Mouse (Mus musculus): ENCODE measurements around the gene Myo15b. TPM values are rescaled to one million over a fixed set of nuclear protein-coding genes. Genes with fewer than 3 reads are reported as not detected.

The Myo15b gene
- polyA plus RNA-seq, 1 experiment from 2014 or later, result 0.18 TPM

DNA sequence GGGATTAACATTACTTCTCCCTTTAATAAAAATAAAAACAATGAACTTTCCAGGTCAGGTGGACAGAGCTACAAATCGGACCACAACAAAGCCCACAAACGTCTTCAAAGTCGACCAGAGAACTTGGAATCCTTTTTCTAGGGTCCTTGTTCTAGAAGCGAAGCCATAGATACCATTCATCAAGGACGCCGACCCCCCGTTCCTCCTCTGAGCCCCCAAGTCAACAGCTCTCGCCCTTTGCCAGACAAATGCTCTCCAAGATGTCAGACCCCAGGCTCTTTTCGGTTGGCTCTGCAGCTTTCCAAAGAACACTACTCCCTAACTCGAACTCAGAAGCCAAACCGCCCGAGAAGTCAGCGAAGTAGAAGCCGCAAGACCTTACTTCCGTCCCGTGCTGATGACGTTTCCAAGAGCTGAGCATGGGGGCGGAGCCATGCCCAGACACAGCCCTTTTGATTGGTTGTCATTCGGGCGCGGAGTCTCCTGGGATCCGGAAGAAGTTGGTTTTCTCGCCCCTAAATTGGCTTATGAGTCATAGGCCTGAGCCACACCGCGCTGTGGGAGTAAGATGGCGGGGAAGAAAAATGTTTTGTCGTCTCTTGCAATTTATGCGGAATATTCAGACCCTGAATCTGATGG, 75.0 kb downstream of the Myo15b start, which contains the start of the genes Sap30bp and Recql5:
Gene Sap30bp (plus strand): TSS at position 175 of the 639 bp plus-strand sequence.
Gene Recql5 (minus strand): TSS at position 370 of the 639 bp plus-strand sequence.
- Histone ChIP-seq H3K4me3 (peak within 1 kb of the TSS; percentile 94), H3K4me2 (replicated peaks) (peak within 1 kb of the TSS; percentile 86), H3K36me3 (peaks cover 18% of the 10 kb centered on the region), H3K27me3 (no peaks in the 10 kb centered on the region), H3K9me3 (no peaks in the 10 kb centered on the region), H3K9ac (peak within 1 kb of the TSS; percentile 89), H3K27ac (no peak within 1 kb of the TSS), H3K4me1 (peaks cover 20% of the 10 kb centered on the region)
- 1% methylated on average over 28 of the region's 28 CpGs for WGBS
- ATAC-seq (ENCODE audit: insufficient number of reproducible peaks, insufficient read depth, low FRiP score, low TSS enrichment), result peak; percentile 97

DNA sequence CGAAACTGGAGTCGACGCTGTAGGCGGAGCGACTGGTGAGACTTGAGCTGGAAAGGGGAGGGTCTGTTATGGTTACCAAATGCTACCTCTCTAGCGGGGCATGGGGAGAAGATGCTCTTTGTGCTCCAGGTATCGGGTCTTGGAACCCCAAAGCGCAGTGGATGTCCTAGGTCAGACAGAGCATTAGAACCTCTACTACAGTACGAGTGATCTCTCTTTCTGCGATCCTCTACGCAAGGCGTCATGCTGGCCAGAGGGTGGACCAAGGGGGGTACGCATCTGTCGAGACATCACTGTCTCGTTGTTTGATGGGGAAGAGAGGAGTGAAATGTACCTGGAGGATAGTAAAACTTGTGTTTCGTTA, 75.5 kb downstream of the Myo15b start:
- H3K27ac ChIP-seq, result no peak overlapping the region
- peaks cover 17% of the 10 kb centered on the region for H3K36me3 ChIP-seq
- ATAC-seq (ENCODE audit: insufficient number of reproducible peaks, insufficient read depth, low FRiP score, low TSS enrichment), result peak; percentile 36; the same call in 1 of the 2 replicates
- peaks cover 20% of the 10 kb centered on the region for H3K4me1 ChIP-seq
- peak overlapping the region; percentile 89 for H3K9ac ChIP-seq
- no peaks in the 10 kb centered on the region for H3K9me3 ChIP-seq
- H3K4me3 ChIP-seq, result peak overlapping the region; percentile 94
- peak overlapping the region; percentile 86 for H3K4me2 ChIP-seq (replicated peaks)
- no peaks in the 10 kb centered on the region for H3K27me3 ChIP-seq
- 1% methylated on average over 16 of the region's 16 CpGs for WGBS

DNA sequence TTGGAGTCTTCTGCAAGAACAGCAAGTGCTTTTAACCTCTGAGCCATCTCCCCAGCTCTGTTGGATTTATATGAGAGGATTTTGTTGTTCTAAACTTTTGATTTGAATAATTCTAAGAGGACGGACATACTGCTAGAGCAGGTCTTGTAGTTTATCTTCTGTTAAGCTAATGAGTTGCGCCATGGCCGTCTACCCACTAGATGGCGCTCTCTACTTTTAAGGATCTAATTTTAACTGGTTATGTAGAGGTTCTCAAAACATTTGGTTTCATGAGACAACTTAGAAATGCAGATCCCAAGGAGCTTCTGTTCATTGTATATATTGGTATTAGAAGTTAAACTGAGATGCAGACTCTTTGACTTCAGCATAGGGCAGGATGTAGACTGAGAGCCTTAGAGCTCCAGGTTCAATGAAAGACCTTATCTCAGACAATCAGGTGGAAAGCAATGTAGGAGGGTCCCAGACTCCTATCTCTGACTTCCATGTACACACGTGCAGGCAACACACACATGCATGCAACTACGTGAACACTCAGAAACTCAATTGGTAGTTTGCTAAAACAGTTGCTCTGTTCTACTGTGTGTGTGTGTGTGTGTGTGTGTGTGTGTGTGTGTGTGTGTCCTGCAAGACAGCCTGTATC, 81.6 kb downstream of the Myo15b start:
- H3K4me2 ChIP-seq (replicated peaks), result no peak overlapping the region
- H3K36me3 ChIP-seq, result peaks cover 68% of the 10 kb centered on the region
- H3K27me3 ChIP-seq, result no peaks in the 10 kb centered on the region
- no peak overlapping the region for H3K27ac ChIP-seq
- peaks cover 1% of the 10 kb centered on the region for H3K4me1 ChIP-seq
- 44% methylated on average over 6 of the region's 6 CpGs for WGBS
- no peaks in the 10 kb centered on the region for H3K9me3 ChIP-seq
- H3K9ac ChIP-seq, result no peak overlapping the region
- ATAC-seq (ENCODE audit: insufficient number of reproducible peaks, insufficient read depth, low FRiP score, low TSS enrichment), result no peak
- no peak overlapping the region for H3K4me3 ChIP-seq

DNA sequence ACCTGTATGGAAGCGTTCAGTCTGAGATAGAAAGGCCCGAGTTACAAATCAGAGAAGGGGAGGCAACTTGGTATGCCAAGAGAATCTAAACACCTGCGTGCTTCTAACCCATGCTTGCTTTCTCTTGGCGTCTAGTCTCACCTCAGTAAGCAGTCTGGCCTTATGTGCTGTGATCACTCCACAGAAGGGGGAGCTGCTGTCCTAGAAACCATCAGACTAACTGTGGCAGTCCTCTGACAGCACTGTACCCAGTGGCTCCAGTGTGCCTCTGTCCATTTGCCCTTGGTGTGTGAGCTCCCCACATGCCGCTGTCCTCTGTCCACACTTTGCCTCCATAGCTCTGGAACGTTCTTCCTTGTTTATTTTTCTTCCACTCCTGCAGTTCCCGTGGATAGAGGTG, 83.8 kb downstream of the Myo15b start:
- Histone ChIP-seq H3K27me3 (no peaks in the 10 kb centered on the region), H3K9me3 (no peaks in the 10 kb centered on the region), H3K4me2 (replicated peaks) (no peak overlapping the region), H3K27ac (no peak overlapping the region), H3K36me3 (peaks cover 82% of the 10 kb centered on the region), H3K4me1 (no peaks in the 10 kb centered on the region), H3K9ac (no peak overlapping the region), H3K4me3 (no peak overlapping the region)
- 81% methylated on average over 7 of the region's 7 CpGs for WGBS
- no peak for ATAC-seq (ENCODE audit: insufficient number of reproducible peaks, insufficient read depth, low FRiP score, low TSS enrichment)

Other genes with a start within 250 kb of the Myo15b start
- 16.6 and 17.6 TPM in 2 replicates for gene Mif4gd, start 245.4 kb upstream of the Myo15b start, polyA plus RNA-seq (2016; fragmentation: Nextera tagmentation; extraction: Ambion mirVana)
- 23.8 and 29.5 TPM in 2 replicates for gene Slc25a19, start 230.1 kb upstream of the Myo15b start, polyA plus RNA-seq (2016; fragmentation: Nextera tagmentation; extraction: Ambion mirVana)
- gene Grb2, start 149.8 kb upstream of the Myo15b start, polyA plus RNA-seq (2016; fragmentation: Nextera tagmentation; extraction: Ambion mirVana), result 115 and 118 TPM in 2 replicates
- gene Tmem94, start 93.0 kb upstream of the Myo15b start, polyA plus RNA-seq (2016; fragmentation: Nextera tagmentation; extraction: Ambion mirVana), result 29.6 and 30.0 TPM in 2 replicates
- gene Caskin2, start 44.8 kb upstream of the Myo15b start, polyA plus RNA-seq (2016; fragmentation: Nextera tagmentation; extraction: Ambion mirVana), result 17.5 TPM in 2 replicates
- 36.3 and 36.7 TPM in 2 replicates for gene Tsen54, start 43.7 kb upstream of the Myo15b start, polyA plus RNA-seq (2016; fragmentation: Nextera tagmentation; extraction: Ambion mirVana)
- 7.6 and 8.8 TPM in 2 replicates for gene Llgl2, start 34.4 kb upstream of the Myo15b start, polyA plus RNA-seq (2016; fragmentation: Nextera tagmentation; extraction: Ambion mirVana)
- 1.8 and 2.4 TPM in 2 replicates for gene Smim5, start 41.6 kb downstream of the Myo15b start, polyA plus RNA-seq (2016; fragmentation: Nextera tagmentation; extraction: Ambion mirVana)
- gene Smim6, start 53.6 kb downstream of the Myo15b start, polyA plus RNA-seq (2016; fragmentation: Nextera tagmentation; extraction: Ambion mirVana), result 1.00 and 1.7 TPM in 2 replicates
- 46.9 and 47.0 TPM in 2 replicates for gene Sap30bp, start 74.9 kb downstream of the Myo15b start, polyA plus RNA-seq (2016; fragmentation: Nextera tagmentation; extraction: Ambion mirVana)
- 26.3 and 28.7 TPM in 2 replicates for gene Recql5, start 75.1 kb downstream of the Myo15b start, polyA plus RNA-seq (2016; fragmentation: Nextera tagmentation; extraction: Ambion mirVana)
- 4.1 and 4.2 TPM in 2 replicates for gene Itgb4, start 116.3 kb downstream of the Myo15b start, polyA plus RNA-seq (2016; fragmentation: Nextera tagmentation; extraction: Ambion mirVana)
- 165 and 169 TPM in 2 replicates for gene Galk1, start 154.3 kb downstream of the Myo15b start, polyA plus RNA-seq (2016; fragmentation: Nextera tagmentation; extraction: Ambion mirVana)
- gene H3f3b, start 169.6 kb downstream of the Myo15b start, polyA plus RNA-seq (2016; fragmentation: Nextera tagmentation; extraction: Ambion mirVana), result 2,246 and 2,293 TPM in 2 replicates
- 43.6 and 44.1 TPM in 2 replicates for gene Unk, start 171.9 kb downstream of the Myo15b start, polyA plus RNA-seq (2016; fragmentation: Nextera tagmentation; extraction: Ambion mirVana)
- gene Unc13d, start 219.6 kb downstream of the Myo15b start, polyA plus RNA-seq (2016; fragmentation: Nextera tagmentation; extraction: Ambion mirVana), result 1.3 and 1.8 TPM in 2 replicates
- 44.9 and 48.3 TPM in 2 replicates for gene Wbp2, start 228.6 kb downstream of the Myo15b start, polyA plus RNA-seq (2016; fragmentation: Nextera tagmentation; extraction: Ambion mirVana)